Mouse (Mus musculus): ENCODE measurements around the gene Zmiz1. TPM values are rescaled to one million over a fixed set of nuclear protein-coding genes. Genes with fewer than 3 reads are reported as not detected.

Gene Zmiz1
- polyA plus RNA-seq, 1 experiment from 2014 or later, result 91.0 TPM

- Histone ChIP-seq H3K36me3 (ENCODE audit: control insufficient read depth, insufficient read depth, low read length) (peaks cover 13% of the 10 kb centered on the region; the same call in 1 of the 2 replicates), H3K27ac (replicated peaks; ENCODE audit: low read depth, low read length) (no peak overlapping the region; the same call in 1 of the 2 replicates), H3K9me3 (ENCODE audit: control insufficient read depth, low read length) (no peaks in the 10 kb centered on the region), H3K4me1 (ENCODE audit: control insufficient read depth, insufficient read depth, low read length) (peaks cover 29% of the 10 kb centered on the region), H3K27me3 (ENCODE audit: control insufficient read depth, insufficient read depth, low read length) (no peaks in the 10 kb centered on the region), H3K9ac (replicated peaks; ENCODE audit: low read length) (no peak overlapping the region), H3K4me2 (ENCODE audit: low read length) (no peak overlapping the region), H3K4me3 (replicated peaks; ENCODE audit: low read depth, low read length) (no peak overlapping the region)
- 89% methylated on average over 12 of the region's 12 CpGs for WGBS
- ATAC-seq (ENCODE audit: low FRiP score, low TSS enrichment), result no peak
- no peak for DNase-seq
Measured at GRCm38 (mm10) chr14:25629866-25630606, 171.1 kb downstream of the Zmiz1 start.

DNA sequence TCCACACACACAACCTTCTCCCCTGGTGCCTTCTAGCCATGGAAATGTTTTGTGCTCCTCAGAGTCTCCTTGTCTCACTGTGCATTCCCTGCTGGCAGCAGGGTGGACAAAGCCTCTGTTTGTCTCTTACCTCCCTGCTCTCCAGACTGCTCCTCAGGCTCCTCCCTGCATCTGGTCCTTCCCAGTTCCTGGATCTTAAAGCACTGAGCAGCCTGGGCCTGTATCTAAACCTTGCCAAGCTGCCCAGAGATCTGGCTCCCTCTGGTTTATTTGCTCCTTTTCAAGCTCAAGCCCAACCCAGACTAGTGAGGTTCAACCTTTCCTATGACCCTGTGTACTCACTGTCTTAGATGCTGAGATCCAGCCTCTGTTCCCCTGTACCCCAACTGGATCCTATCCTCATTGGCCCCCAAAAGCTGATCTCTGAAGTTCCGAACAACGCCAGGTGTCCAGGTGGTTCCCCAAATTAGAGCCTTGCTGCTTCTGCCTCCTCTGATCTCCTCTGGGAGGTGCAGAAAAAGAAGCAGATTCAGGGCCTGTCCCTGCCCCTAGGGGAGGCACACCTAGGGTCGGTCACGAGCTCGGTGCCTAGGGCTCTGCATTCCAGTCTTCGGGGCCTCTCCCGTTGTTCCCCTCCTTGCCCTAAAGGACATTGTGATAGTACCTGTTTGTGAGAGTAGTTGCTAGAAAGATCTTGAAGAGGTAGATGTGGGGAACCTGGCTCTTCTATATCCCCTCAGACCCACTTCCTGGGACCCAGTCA, 171.8 kb downstream of the Zmiz1 start:
- Histone ChIP-seq H3K9ac (replicated peaks; ENCODE audit: low read length) (no peak overlapping the region), H3K9me3 (ENCODE audit: control insufficient read depth, low read length) (no peaks in the 10 kb centered on the region), H3K27ac (replicated peaks; ENCODE audit: low read depth, low read length) (peak overlapping the region; percentile 34), H3K4me3 (replicated peaks; ENCODE audit: low read depth, low read length) (no peak overlapping the region), H3K4me1 (ENCODE audit: control insufficient read depth, insufficient read depth, low read length) (peaks cover 35% of the 10 kb centered on the region), H3K4me2 (ENCODE audit: low read length) (no peak overlapping the region), H3K36me3 (ENCODE audit: control insufficient read depth, insufficient read depth, low read length) (peaks cover 16% of the 10 kb centered on the region), H3K27me3 (ENCODE audit: control insufficient read depth, insufficient read depth, low read length) (no peaks in the 10 kb centered on the region)
- no peak for DNase-seq
- 90% methylated on average over 7 of the region's 7 CpGs for WGBS
- no peak for ATAC-seq (ENCODE audit: low FRiP score, low TSS enrichment)

- Histone ChIP-seq H3K4me3 (replicated peaks; ENCODE audit: low read depth, low read length) (no peak overlapping the region), H3K4me1 (ENCODE audit: control insufficient read depth, insufficient read depth, low read length) (peaks cover 41% of the 10 kb centered on the region), H3K4me2 (ENCODE audit: low read length) (no peak overlapping the region), H3K27ac (replicated peaks; ENCODE audit: low read depth, low read length) (no peak overlapping the region; the same call in 1 of the 2 replicates), H3K9ac (replicated peaks; ENCODE audit: low read length) (no peak overlapping the region), H3K27me3 (ENCODE audit: control insufficient read depth, insufficient read depth, low read length) (no peaks in the 10 kb centered on the region), H3K9me3 (ENCODE audit: control insufficient read depth, low read length) (no peaks in the 10 kb centered on the region), H3K36me3 (ENCODE audit: control insufficient read depth, insufficient read depth, low read length) (peaks cover 23% of the 10 kb centered on the region)
- WGBS, result 81% methylated on average over 6 of the region's 6 CpGs
- DNase-seq, result no peak
- no peak for ATAC-seq (ENCODE audit: low FRiP score, low TSS enrichment)
Measured at GRCm38 (mm10) chr14:25631481-25631880, 172.5 kb downstream of the Zmiz1 start.

DNA sequence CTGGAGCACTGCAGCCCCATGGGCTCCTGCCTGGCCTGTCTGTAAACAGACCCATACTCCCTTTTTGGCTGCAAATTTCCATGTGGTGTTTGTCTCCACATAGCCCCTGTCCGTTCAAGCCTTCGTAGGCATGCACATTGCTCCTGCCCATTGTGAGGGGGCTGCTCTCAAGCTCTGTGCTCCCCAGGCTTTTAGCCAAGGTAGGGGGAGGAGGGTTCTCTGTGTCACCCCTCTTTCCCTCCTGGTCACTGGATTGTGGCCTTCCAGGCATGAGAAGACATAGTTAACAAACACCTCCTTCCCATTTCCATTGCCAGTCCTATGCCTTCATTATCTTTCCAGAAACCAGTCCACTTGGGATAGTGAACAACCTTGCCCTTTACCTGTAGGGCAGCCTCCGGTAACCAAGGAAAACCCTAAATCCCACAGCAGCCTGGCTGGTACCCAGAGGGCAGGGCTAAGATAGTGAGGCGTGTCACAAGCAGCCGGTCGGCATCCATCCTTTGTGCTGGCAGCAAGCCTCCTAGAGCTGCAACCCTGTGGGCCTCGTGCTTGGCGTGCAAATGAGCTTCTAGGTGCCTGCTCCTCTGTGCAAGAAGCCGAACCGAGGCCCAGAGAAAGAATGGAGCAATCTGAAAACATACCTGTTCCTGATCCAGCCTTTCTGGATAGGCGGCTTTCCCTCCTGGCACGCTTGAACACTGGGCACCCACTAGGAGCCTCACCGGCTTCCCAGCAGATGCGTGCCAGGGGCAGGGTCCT, 174.7 kb downstream of the Zmiz1 start:
- DNase-seq, result peak; percentile 79
- WGBS, result 45% methylated on average over 14 of the region's 14 CpGs
- H3K27ac ChIP-seq (replicated peaks; ENCODE audit: low read depth, low read length), result peak overlapping the region; percentile 84
- H3K36me3 ChIP-seq (ENCODE audit: control insufficient read depth, insufficient read depth, low read length), result peaks cover 36% of the 10 kb centered on the region
- no peak overlapping the region for H3K4me3 ChIP-seq (replicated peaks; ENCODE audit: low read depth, low read length)
- H3K27me3 ChIP-seq (ENCODE audit: control insufficient read depth, insufficient read depth, low read length), result no peaks in the 10 kb centered on the region
- peak; percentile 49; the same call in 1 of the 2 replicates for ATAC-seq (ENCODE audit: low FRiP score, low TSS enrichment)
- H3K4me2 ChIP-seq (ENCODE audit: low read length), result peak overlapping the region; percentile 6; the same call in 1 of the 2 replicates
- peaks cover 46% of the 10 kb centered on the region for H3K4me1 ChIP-seq (ENCODE audit: control insufficient read depth, insufficient read depth, low read length)
- H3K9me3 ChIP-seq (ENCODE audit: control insufficient read depth, low read length), result no peaks in the 10 kb centered on the region
- H3K9ac ChIP-seq (replicated peaks; ENCODE audit: low read length), result peak overlapping the region; percentile 34

DNA sequence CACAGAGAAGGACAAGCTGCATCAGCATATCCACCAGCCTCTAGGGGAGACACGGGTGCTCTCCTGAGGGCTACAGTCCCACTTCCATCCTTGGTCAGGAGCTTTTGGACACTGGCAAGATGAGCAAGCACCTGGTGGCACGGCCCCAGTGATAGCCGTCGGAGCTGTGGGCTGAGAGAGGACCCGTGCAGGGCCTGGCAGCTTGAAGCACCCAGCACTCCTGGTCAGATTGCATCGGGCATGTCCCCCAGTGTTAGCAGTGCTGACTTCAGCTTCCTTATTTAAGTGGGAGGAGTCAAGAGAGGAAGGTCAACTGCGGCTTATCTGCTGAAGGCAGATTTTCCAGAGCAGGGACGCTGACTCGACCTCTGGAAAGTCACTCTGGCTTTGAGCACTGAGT, 175.3 kb downstream of the Zmiz1 start:
- H3K9ac ChIP-seq (replicated peaks; ENCODE audit: low read length), result peak overlapping the region; percentile 34
- H3K36me3 ChIP-seq (ENCODE audit: control insufficient read depth, insufficient read depth, low read length), result peaks cover 40% of the 10 kb centered on the region
- H3K4me3 ChIP-seq (replicated peaks; ENCODE audit: low read depth, low read length), result no peak overlapping the region
- WGBS, result 75% methylated on average over 9 of the region's 9 CpGs
- peaks cover 45% of the 10 kb centered on the region for H3K4me1 ChIP-seq (ENCODE audit: control insufficient read depth, insufficient read depth, low read length)
- H3K4me2 ChIP-seq (ENCODE audit: low read length), result no peak overlapping the region
- DNase-seq (no peak), ATAC-seq (ENCODE audit: low FRiP score, low TSS enrichment) (no peak)
- H3K27me3 ChIP-seq (ENCODE audit: control insufficient read depth, insufficient read depth, low read length), result no peaks in the 10 kb centered on the region
- H3K9me3 ChIP-seq (ENCODE audit: control insufficient read depth, low read length), result no peaks in the 10 kb centered on the region
- H3K27ac ChIP-seq (replicated peaks; ENCODE audit: low read depth, low read length), result peak overlapping the region; percentile 84

GRCm38 (mm10) chr14:25635746-25636145, 176.8 kb downstream of the Zmiz1 start:
- no peak overlapping the region for H3K4me2 ChIP-seq (ENCODE audit: low read length)
- H3K9me3 ChIP-seq (ENCODE audit: control insufficient read depth, low read length), result no peaks in the 10 kb centered on the region
- H3K27ac ChIP-seq (replicated peaks; ENCODE audit: low read depth, low read length), result peak overlapping the region; percentile 62
- H3K9ac ChIP-seq (replicated peaks; ENCODE audit: low read length), result no peak overlapping the region
- H3K27me3 ChIP-seq (ENCODE audit: control insufficient read depth, insufficient read depth, low read length), result no peaks in the 10 kb centered on the region
- peaks cover 50% of the 10 kb centered on the region for H3K36me3 ChIP-seq (ENCODE audit: control insufficient read depth, insufficient read depth, low read length)
- 62% methylated on average over 12 of the region's 12 CpGs for WGBS
- peaks cover 46% of the 10 kb centered on the region for H3K4me1 ChIP-seq (ENCODE audit: control insufficient read depth, insufficient read depth, low read length)
- ATAC-seq (ENCODE audit: low FRiP score, low TSS enrichment), result no peak
- H3K4me3 ChIP-seq (replicated peaks; ENCODE audit: low read depth, low read length), result no peak overlapping the region
- no peak for DNase-seq

- Histone ChIP-seq H3K36me3 (ENCODE audit: control insufficient read depth, insufficient read depth, low read length) (peaks cover 55% of the 10 kb centered on the region), H3K9me3 (ENCODE audit: control insufficient read depth, low read length) (no peaks in the 10 kb centered on the region), H3K27ac (replicated peaks; ENCODE audit: low read depth, low read length) (peak overlapping the region; percentile 62), H3K4me1 (ENCODE audit: control insufficient read depth, insufficient read depth, low read length) (peaks cover 46% of the 10 kb centered on the region), H3K9ac (replicated peaks; ENCODE audit: low read length) (no peak overlapping the region), H3K27me3 (ENCODE audit: control insufficient read depth, insufficient read depth, low read length) (no peaks in the 10 kb centered on the region), H3K4me3 (replicated peaks; ENCODE audit: low read depth, low read length) (no peak overlapping the region), H3K4me2 (ENCODE audit: low read length) (no peak overlapping the region)
- 23% methylated on average over 7 of the region's 7 CpGs for WGBS
- DNase-seq, result peak; percentile 68
- ATAC-seq (ENCODE audit: low FRiP score, low TSS enrichment), result no peak
Measured at GRCm38 (mm10) chr14:25636297-25636696, 177.3 kb downstream of the Zmiz1 start.

DNA sequence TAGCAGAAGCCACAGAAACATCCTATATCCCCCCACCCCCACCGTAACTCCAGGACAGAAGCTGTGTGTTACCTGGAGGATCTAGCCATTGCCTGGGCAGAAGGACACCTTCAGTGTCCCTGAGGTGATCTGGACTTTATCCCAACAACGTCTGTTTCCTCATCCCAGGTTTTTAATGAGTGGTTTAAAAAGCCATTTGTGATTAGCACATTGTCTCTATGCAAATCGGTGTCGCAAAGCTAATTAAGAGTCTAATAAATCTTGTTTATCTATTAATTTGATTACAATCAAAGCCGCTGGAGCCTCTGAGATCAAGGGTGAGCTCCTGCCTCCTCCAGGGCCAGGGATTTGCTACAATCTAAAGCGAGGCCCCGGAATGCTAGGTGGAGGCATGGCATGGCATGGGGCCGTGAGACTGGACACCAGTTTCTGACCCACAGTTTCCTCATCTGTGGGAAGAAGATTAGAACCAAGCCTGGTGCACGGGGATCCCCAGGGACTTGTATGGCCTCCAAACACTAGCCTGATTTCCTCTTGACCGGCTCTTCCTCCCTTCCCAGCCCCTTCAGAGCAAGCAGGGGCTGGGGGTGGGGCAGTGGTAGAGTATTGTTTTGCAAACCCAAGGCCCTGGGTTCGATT, 180.3 kb downstream of the Zmiz1 start:
- Histone ChIP-seq H3K4me1 (ENCODE audit: control insufficient read depth, insufficient read depth, low read length) (peaks cover 28% of the 10 kb centered on the region), H3K36me3 (ENCODE audit: control insufficient read depth, insufficient read depth, low read length) (peaks cover 80% of the 10 kb centered on the region), H3K9ac (replicated peaks; ENCODE audit: low read length) (no peak overlapping the region)

More for the DNA sequence above, 180.3 kb downstream of the Zmiz1 start:
- 74% methylated on average over 11 of the region's 11 CpGs for WGBS
- H3K9me3 ChIP-seq (ENCODE audit: control insufficient read depth, low read length), result no peaks in the 10 kb centered on the region
- H3K27ac ChIP-seq (replicated peaks; ENCODE audit: low read depth, low read length), result 0 out of 2 replicates have a peak overlapping the region, but pooled peaks have one; percentile 26
- no peak for ATAC-seq (ENCODE audit: low FRiP score, low TSS enrichment)
- H3K4me3 ChIP-seq (replicated peaks; ENCODE audit: low read depth, low read length), result no peak overlapping the region
- no peak for DNase-seq
- H3K27me3 ChIP-seq (ENCODE audit: control insufficient read depth, insufficient read depth, low read length), result no peaks in the 10 kb centered on the region
- H3K4me2 ChIP-seq (ENCODE audit: low read length), result no peak overlapping the region

Data from midbrain, embryonic 14.5 days (tissue).